Mouse (Mus musculus): Measurements from ENCODE around the gene Rnf187.

Gene Rnf187

GRCm38 (mm10) chr11:58938322-58939087, at the start of gene Rnf187:
Gene Rnf187, minus strand, starts transcription at chr11:58938916.
- in situ Hi-C loops (cut with MboI, MseI), result no loop called here

- in situ Hi-C loops (cut with MboI, MseI), result no loop called here
These were observed 46.7 kb upstream of the Rnf187 start for GRCm38 (mm10) chr11:58985299-58985917.

GRCm38 (mm10) chr11:58984657-58985056, 45.9 kb upstream of the Rnf187 start:
- in situ Hi-C loops (cut with MboI, MseI), result no loop called here

- in situ Hi-C loops (cut with MboI, MseI), result no loop called here
These were observed 45.1 kb upstream of the Rnf187 start for GRCm38 (mm10) chr11:58983691-58984341.

- in situ Hi-C loops (cut with MboI, MseI), result no loop called here
These were observed 43.9 kb upstream of the Rnf187 start for GRCm38 (mm10) chr11:58982471-58983097.

DNA sequence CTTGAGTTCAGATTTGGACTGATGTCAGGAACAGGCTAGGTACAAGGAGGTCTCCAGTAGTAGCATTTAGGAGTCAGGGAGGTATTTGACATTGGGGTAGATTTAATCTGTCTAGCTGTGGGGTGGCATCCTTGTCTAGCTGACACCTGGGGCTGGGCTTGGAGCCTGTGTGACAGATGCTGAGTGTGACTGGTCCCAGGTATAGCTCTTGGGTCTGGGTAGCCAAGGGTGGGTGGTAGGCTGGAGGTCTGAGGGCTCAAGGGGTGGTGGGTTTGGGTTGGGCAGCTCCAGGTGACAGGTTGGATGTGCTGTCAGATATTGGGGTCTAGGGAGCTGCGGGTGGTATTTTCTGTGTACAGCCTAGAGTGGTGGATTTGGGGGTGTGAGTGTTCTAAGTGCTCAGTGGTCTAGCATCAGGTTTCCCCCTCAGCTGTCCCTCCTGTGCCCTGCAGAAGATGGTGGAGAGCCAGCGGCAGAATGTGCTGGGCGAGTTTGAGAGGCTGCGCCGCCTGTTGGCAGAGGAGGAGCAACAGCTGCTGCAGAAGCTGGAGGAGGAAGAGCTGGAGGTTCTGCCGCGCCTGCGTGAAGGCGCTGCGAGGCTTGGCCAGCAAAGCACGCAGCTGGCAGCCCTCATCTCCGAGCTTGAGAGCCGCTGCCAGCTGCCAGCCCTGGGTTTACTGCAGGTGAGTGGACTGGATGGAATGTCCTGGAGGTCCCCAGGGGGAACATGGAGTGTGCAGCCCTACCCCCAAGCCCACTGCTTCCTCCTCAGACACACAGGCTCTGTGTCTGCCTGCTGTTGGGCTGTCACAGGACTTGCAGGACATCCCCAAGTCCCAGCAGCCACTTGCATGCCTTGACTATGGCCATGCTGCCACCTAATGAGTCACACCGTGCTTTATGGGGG, 43.1 kb upstream of the Rnf187 start:
- in situ Hi-C loops (cut with MboI, MseI), result no loop called here

DNA sequence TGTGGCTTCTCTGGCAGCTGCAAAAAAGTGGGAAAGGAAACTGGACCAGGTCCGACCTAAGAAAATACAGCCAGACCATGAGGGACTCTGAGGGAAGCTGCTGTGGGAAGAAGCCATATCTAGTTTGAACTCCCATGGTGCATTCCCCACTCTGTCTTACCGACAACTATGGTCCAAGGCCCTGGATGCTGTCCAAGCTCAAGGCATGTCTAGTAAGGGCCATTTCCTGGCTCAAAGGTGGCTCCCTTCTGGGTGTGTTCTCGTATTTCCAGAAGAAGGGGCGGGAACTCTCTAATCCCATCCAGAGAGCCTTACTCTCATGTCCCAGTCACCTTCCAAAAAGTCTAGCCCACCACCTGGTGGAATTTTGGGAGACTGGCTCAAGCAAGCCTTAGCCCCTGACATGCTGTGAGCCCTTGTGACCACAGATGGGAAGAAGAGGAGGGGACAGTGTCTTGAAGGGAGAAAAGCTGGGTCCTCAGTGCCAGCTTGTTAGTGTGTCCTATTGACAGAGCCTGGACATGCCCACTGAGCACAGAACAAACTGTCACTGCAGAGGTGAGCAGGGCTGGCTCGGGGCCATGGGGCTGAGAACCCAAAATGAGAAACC, 41.8 kb upstream of the Rnf187 start:
- in situ Hi-C loops (cut with MboI, MseI), result no loop called here

DNA sequence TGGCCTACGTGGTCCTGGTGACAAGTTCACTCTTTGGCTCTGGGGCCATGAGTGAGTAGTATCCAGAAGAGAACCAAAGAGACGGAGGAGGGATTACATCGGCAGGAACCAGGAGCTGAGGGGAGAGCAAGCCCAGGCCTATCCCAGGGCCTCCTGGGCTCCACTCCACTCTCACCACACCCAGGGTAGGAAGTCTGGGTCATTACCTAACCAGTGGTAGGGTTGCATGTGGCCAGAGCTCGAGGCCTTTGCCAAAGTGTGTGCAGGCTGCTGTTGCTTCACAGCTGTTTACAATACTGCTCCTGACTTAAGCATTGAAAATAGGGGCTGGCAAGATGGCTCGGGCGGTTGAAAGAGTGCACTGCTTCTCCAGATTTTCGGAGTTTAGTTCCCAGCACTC, 40.9 kb upstream of the Rnf187 start:
- in situ Hi-C loops (cut with MboI, MseI), result no loop called here

- in situ Hi-C loops (cut with MboI, MseI), result no loop called here
These were observed 40.5 kb upstream of the Rnf187 start for GRCm38 (mm10) chr11:58979183-58979582.

- in situ Hi-C loops (cut with MboI, MseI), result no loop called here
These were observed 40.0 kb upstream of the Rnf187 start for GRCm38 (mm10) chr11:58978706-58979030.

DNA sequence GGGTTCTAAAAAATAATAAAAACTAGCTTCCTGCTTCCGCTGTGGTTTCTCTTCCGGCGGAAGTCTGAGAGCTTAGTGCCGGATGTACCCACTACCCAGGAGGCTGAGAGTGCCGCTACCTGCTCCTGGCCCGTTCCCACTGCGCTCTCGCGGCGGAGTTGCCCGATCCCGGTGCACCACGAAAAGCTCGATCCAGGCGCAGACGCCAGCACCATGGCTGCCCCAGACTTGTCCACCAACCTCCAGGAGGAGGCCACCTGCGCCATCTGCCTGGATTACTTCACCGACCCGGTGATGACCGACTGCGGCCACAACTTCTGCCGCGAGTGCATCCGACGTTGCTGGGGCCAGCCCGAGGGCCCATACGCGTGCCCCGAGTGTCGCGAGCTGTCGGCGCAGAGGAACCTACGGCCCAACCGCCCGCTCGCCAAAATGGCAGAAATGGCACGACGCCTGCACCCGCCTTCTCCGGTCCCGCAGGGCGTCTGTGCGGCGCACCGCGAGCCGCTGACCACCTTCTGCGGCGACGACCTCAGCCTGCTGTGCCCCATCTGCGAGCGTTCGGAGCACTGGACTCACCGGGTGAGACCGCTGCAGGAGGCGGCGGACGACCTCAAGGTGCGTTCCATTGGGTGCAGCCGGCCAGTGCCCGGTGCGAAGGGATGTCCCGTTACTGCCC, 39.5 kb upstream of the Rnf187 start, which contains the start of gene Trim11:
Trim11 (plus strand) TSS at position 67 of the 679 bp plus-strand sequence.
- in situ Hi-C loops (cut with MboI, MseI), result no loop called here

DNA sequence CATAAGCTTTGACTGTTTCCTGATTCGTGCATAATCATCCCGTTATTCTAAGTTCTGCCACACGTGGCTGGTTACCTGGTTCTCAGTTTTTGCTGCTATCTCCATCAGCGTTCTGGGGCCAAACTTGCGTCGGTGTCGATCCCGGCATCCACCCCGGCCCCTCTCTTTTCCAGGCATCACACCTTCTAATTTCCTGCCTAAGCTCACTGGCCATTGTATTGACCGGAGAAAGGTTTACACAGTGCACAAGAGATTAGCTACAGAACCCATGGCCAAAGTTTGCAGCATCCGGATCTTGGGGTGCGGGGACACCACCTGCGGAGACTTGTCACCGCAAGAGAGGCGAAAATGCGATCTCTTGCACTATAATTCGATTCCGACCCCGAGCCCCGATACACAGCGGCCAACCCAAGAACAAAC, 38.9 kb upstream of the Rnf187 start:
- in situ Hi-C loops (cut with MboI, MseI), result no loop called here

DNA sequence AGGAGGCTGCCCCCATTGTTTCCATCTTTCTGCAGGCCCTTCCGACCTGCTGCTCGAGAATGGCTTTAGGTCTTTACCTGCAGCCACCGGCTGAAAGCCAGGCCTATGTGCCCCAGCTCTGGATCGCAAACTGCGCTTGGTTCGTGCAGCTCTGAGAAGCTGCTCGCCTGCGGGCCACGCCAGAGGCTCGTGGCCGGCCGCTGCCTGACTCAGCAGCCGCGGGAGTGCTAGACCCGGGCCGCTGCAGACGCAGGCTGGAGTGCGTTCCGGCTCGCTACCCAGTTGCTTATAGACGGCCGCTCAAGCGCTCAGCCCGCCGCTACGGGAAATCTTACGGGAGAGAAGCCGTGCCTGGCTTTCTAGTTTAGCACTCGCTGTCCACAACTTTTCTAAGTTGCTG, 38.4 kb upstream of the Rnf187 start:
- in situ Hi-C loops (cut with MboI, MseI), result no loop called here

DNA sequence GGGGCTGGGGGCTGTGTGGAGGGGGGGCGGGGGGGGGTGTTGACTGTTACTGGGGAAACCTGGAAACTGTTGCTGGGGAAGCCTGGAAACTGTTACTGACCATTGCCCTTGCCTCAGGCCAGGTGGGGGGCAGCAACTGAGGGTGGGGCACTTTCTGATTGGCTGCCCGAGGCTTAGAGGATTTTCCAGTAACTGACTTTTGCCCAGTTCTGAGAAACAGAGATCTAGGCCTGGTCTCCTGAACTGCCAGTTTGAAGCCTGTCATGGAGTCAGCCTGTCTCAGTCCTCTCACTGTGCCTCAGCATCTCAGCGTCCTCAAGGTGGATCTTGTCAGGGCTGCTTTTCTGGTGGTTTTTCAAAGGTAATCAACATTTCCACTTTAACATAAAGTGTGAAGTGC, 35.7 kb upstream of the Rnf187 start:
- in situ Hi-C loops (cut with MboI, MseI), result no loop called here

- in situ Hi-C loops (cut with MboI, MseI), result no loop called here
These were observed 33.1 kb upstream of the Rnf187 start for GRCm38 (mm10) chr11:58971796-58972195.

- in situ Hi-C loops (cut with MboI, MseI), result no loop called here
These were observed 32.3 kb upstream of the Rnf187 start for GRCm38 (mm10) chr11:58970831-58971530.

DNA sequence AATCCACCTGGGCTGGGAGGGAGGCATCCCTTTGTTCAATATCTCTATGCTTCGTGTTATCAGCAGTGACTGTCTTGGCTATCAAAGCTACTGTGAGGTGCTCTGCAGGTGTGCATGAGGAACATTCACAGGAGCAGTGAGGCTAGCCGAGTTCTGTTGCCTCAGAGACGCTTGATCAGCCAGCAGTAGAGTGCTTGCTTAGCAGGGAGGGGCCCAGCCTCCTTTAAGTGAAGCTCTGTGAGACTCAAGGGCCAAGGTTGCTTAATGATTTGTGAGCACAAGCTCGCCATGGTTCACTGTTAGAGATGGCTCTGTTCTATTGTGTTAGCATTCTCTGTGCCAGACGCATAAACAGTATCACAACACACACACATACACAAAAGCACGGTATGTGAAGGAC, 30.9 kb upstream of the Rnf187 start:
- in situ Hi-C loops (cut with MboI, MseI), result no loop called here

GRCm38 (mm10) chr11:58969027-58969426, 30.3 kb upstream of the Rnf187 start:
- in situ Hi-C loops (cut with MboI, MseI), result no loop called here

- in situ Hi-C loops (cut with MboI, MseI), result no loop called here
These were observed 29.8 kb upstream of the Rnf187 start for GRCm38 (mm10) chr11:58968551-58968950.

DNA sequence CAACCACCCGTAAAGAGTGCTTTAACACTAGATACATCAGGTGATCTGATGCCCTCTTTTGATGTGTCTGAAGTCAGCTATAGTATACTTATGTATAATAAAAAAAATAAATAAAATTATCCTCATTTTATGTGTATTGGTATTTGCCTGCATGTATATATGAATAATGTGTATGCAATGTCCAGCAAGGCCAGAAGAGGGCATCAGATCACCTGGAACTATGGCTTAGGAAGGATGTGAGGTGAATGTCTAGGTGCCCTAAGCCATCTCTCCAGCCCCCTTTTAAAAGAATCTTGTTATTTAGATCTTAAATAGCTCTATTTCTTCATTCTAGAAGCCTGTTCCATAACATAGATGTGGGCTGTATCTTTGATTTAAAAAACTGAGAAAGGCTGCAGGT, 28.6 kb upstream of the Rnf187 start:
- in situ Hi-C loops (cut with MboI, MseI), result no loop called here
